Mouse (Mus musculus): ENCODE measurements around the gene AL732309.1. TPM values are rescaled to one million over a fixed set of nuclear protein-coding genes. Genes with fewer than 3 reads are reported as not detected.

The AL732309.1 gene
- total and polyA plus RNA-seq, 3 experiments = 4.8 to 11.5 TPM; not detected in 1

DNA sequence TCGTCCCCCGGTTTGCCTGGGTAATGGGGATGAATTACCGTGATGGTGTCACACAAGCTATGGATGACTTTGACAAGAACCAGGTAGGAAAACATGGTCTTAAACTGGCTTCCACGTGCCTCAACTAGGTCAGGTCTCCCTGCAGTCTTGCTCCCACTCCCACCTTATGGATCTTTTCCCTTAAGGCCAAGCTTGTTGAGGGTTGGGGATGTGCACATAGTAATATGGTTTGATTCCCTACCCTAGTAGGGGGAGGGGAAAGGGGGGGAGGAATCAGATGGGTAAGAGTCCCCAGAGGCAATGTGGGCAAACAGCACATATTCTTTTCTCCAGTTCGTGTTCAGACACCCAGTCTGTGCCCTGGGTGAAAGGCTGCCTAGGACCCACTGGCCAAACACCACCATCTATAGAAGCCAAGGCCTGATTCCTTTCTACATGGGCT lies 25.3 kb downstream of the AL732309.1 start:
- no peak overlapping the region for H3K9ac ChIP-seq (ENCODE audit: control insufficient read depth, low read depth, low read length, poor library complexity, severe bottlenecking)
- no peaks in the 10 kb centered on the region for H3K27me3 ChIP-seq (ENCODE audit: control insufficient read depth in 1 of 2, insufficient read depth in 2 of 2, low read length in 2 of 2)
- peaks cover 4 to 8% of the 10 kb centered on the region in 2 experiments; a peak in 3 of 4 replicates for H3K4me1 ChIP-seq (ENCODE audit: control insufficient read depth in 1 of 2, insufficient read depth in 2 of 2, low read length in 2 of 2)
- H3K27ac ChIP-seq (ENCODE audit: control insufficient read depth, low read depth, low read length) = no peak overlapping the region
- no peak overlapping the region for H3K4me3 ChIP-seq (ENCODE audit: control insufficient read depth in 1 of 2, insufficient read depth in 1 of 2, low read depth in 2 of 2, low read length in 2 of 2)
- H3K9me3 ChIP-seq (replicated peaks; ENCODE audit: insufficient read depth, low read length) = no peaks in the 10 kb centered on the region
- H3K79me2 ChIP-seq (ENCODE audit: control insufficient read depth, insufficient read depth, low read length, poor library complexity) = peaks cover 17% of the 10 kb centered on the region
- TF ChIP-seq TCF12 (IDR thresholded peaks at IDR 0.05; ENCODE audit: low read depth, low read length) = no peak
- no peak for TF ChIP-seq RCOR1 (IDR thresholded peaks at IDR 0.05; ENCODE audit: low read depth, low read length)
- TF ChIP-seq CHD2 (IDR thresholded peaks at IDR 0.05; ENCODE audit: low read length) = peak; percentile 21; the same call in 1 of the 2 replicates
- no peak for TF ChIP-seq ETS1 (IDR thresholded peaks at IDR 0.05; ENCODE audit: low read depth, low read length)
- TF ChIP-seq MYB (IDR thresholded peaks at IDR 0.05; ENCODE audit: low read depth, low read length) = no peak
- no peak for TF ChIP-seq ELF1 (IDR thresholded peaks at IDR 0.05; ENCODE audit: low read depth, low read length)
- peak; percentile 89 for TF ChIP-seq POLR2AphosphoS5 (IDR thresholded peaks at IDR 0.05; ENCODE audit: borderline replicate concordance, low read depth, low read length)
- no peak for TF ChIP-seq ZC3H11A (IDR thresholded peaks at IDR 0.05; ENCODE audit: low read depth, low read length)
- TF ChIP-seq SIN3A (IDR thresholded peaks at IDR 0.05; ENCODE audit: low read length) = 0 out of 2 replicates have a peak, but pooled peaks have one; percentile 11
- TF ChIP-seq MAX (IDR thresholded peaks at IDR 0.05; ENCODE audit: low read length) = no peak
- TF ChIP-seq POLR2A (IDR thresholded peaks at IDR 0.05; ENCODE audit: control insufficient read depth in 1 of 2, insufficient read depth in 1 of 2, low read depth in 1 of 2, low read length in 2 of 2, poor library complexity in 1 of 2) = peak; percentile 61 to 77; a peak in 3 of 4 replicates
- 0 out of 2 replicates have a peak, but pooled peaks have one; percentile 27 for TF ChIP-seq MYC (IDR thresholded peaks at IDR 0.05; ENCODE audit: low read depth, low read length)
- peak; percentile 95 for TF ChIP-seq POLR2AphosphoS2 (IDR thresholded peaks at IDR 0.05; ENCODE audit: low read length)
- no peak for TF ChIP-seq GABPA (IDR thresholded peaks at IDR 0.05; ENCODE audit: low read depth, low read length)
- peaks cover 6 to 9% of the 10 kb centered on the region in 2 experiments for H3K36me3 ChIP-seq (ENCODE audit: control insufficient read depth in 1 of 2, insufficient read depth in 2 of 2, low read length in 2 of 2)
- peak; percentile 66 for DNase-seq (ENCODE audit: low read depth, low spot score)

DNA sequence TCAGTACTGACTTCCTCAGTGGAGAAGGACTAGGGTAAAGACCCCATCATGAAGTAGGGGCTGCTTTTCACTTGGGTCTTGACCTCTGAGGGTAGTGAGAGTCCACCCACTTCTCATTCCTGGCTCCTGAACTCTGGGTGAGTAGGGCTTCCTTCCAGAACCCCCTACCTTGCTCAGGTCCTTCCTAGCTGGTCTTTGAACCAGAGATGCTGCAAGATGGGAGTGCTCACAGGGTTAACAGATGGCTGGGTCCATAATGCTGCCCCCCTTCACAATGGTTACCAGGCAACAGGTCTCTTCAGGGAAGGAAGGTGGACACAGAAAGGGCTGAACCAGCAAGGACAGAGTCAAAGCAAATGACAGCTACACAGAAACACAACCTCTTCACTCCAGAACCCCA lies 28.2 kb downstream of the AL732309.1 start, which contains the start of gene Fam166a:
TSS of gene Fam166a (plus strand) at position 301 of the 400 bp plus-strand sequence.
- H3K4me3 ChIP-seq (ENCODE audit: control insufficient read depth in 1 of 2, insufficient read depth in 1 of 2, low read depth in 2 of 2, low read length in 2 of 2) = no peak within 1 kb of the TSS
- no peak within 1 kb of the TSS for H3K27ac ChIP-seq (ENCODE audit: control insufficient read depth, low read depth, low read length)
- TF ChIP-seq POLR2AphosphoS5 (IDR thresholded peaks at IDR 0.05; ENCODE audit: borderline replicate concordance, low read depth, low read length) = no peak
- H3K9ac ChIP-seq (ENCODE audit: control insufficient read depth, low read depth, low read length, poor library complexity, severe bottlenecking) = no peak within 1 kb of the TSS
- peaks cover 2 to 3% of the 10 kb centered on the region in 2 experiments; a peak in 3 of 4 replicates for H3K36me3 ChIP-seq (ENCODE audit: control insufficient read depth in 1 of 2, insufficient read depth in 2 of 2, low read length in 2 of 2)
- DNase-seq (ENCODE audit: low read depth, low spot score) = no peak
- H3K79me2 ChIP-seq (ENCODE audit: control insufficient read depth, insufficient read depth, low read length, poor library complexity) = peaks cover 4% of the 10 kb centered on the region
- no peaks in the 10 kb centered on the region for H3K27me3 ChIP-seq (ENCODE audit: control insufficient read depth in 1 of 2, insufficient read depth in 2 of 2, low read length in 2 of 2)
- no peaks in the 10 kb centered on the region for H3K9me3 ChIP-seq (replicated peaks; ENCODE audit: insufficient read depth, low read length)
- H3K4me1 ChIP-seq (ENCODE audit: control insufficient read depth in 1 of 2, insufficient read depth in 2 of 2, low read length in 2 of 2) = no peaks in the 10 kb centered on the region; a peak in 1 of 4 replicates

DNA sequence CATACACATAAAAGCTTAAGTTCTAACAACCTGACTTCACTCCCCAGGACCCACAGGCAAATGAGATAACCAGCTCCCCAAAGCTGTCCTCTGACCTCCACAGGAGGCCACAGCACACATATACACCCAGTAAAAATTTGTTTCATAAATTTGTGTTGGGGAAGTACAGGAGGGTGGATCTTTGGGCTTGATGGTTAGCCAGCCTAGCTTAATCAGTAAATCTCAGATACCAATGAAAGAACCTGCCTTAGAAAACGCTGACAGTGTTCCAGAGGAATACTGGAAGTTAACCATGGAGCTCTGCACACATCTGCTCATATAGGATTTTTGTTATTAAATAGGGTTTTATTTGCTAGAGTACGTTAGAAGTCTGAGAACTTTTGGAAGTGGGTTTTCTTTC lies 29.0 kb downstream of the AL732309.1 start:
- H3K4me3 ChIP-seq (ENCODE audit: control insufficient read depth in 1 of 2, insufficient read depth in 1 of 2, low read depth in 2 of 2, low read length in 2 of 2) = no peak overlapping the region
- H3K4me1 ChIP-seq (ENCODE audit: control insufficient read depth in 1 of 2, insufficient read depth in 2 of 2, low read length in 2 of 2) = no peaks in the 10 kb centered on the region

More for the DNA sequence above, 29.0 kb downstream of the AL732309.1 start:
- no peaks in the 10 kb centered on the region for H3K9me3 ChIP-seq (replicated peaks; ENCODE audit: insufficient read depth, low read length)
- no peak overlapping the region for H3K9ac ChIP-seq (ENCODE audit: control insufficient read depth, low read depth, low read length, poor library complexity, severe bottlenecking)
- no peaks in the 10 kb centered on the region; the same call in 1 of the 2 replicates for H3K79me2 ChIP-seq (ENCODE audit: control insufficient read depth, insufficient read depth, low read length, poor library complexity)
- TF ChIP-seq ZMIZ1 (IDR thresholded peaks at IDR 0.05; ENCODE audit: low read depth, low read length) = no peak
- TF ChIP-seq TAL1 (IDR thresholded peaks at IDR 0.05; ENCODE audit: low read length) = no peak
- TF ChIP-seq HCFC1 (IDR thresholded peaks at IDR 0.05; ENCODE audit: low read depth, low read length) = no peak
- no peak for TF ChIP-seq ZNF384 (IDR thresholded peaks at IDR 0.05; ENCODE audit: low read depth, low read length)
- TF ChIP-seq MAX (IDR thresholded peaks at IDR 0.05; ENCODE audit: low read length) = no peak
- no peak for TF ChIP-seq ETS1 (IDR thresholded peaks at IDR 0.05; ENCODE audit: low read depth, low read length)
- TF ChIP-seq EP300 (IDR thresholded peaks at IDR 0.05; ENCODE audit: low read depth in 1 of 2, low read length in 2 of 2) = no peak
- TF ChIP-seq CHD2 (IDR thresholded peaks at IDR 0.05; ENCODE audit: low read length) = no peak
- no peak for TF ChIP-seq MEF2A (IDR thresholded peaks at IDR 0.05; ENCODE audit: extremely low read depth, insufficient replicate concordance, low read depth, low read length, poor library complexity, severe bottlenecking)
- no peak for TF ChIP-seq MAZ (IDR thresholded peaks at IDR 0.05; ENCODE audit: low read depth, low read length)
- no peak for TF ChIP-seq TBP (IDR thresholded peaks at IDR 0.05; ENCODE audit: low read depth, low read length)
- no peak for TF ChIP-seq SMC3 (IDR thresholded peaks at IDR 0.05; ENCODE audit: low read depth, low read length)
- no peak for TF ChIP-seq USF1 (IDR thresholded peaks at IDR 0.05; ENCODE audit: low read depth, low read length)
- no peak for TF ChIP-seq BHLHE40 (IDR thresholded peaks at IDR 0.05; ENCODE audit: borderline replicate concordance, low read depth, low read length)
- no peak for TF ChIP-seq CHD1 (IDR thresholded peaks at IDR 0.05; ENCODE audit: low read depth, low read length)
- no peak for TF ChIP-seq MYC (IDR thresholded peaks at IDR 0.05; ENCODE audit: low read depth, low read length)
- peaks cover 0 to 3% of the 10 kb centered on the region in 2 experiments; a peak in 1 of 4 replicates for H3K36me3 ChIP-seq (ENCODE audit: control insufficient read depth in 1 of 2, insufficient read depth in 2 of 2, low read length in 2 of 2)
- no peak for DNase-seq (ENCODE audit: low read depth, low spot score)
- no peaks in the 10 kb centered on the region for H3K27me3 ChIP-seq (ENCODE audit: control insufficient read depth in 1 of 2, insufficient read depth in 2 of 2, low read length in 2 of 2)
- H3K27ac ChIP-seq (ENCODE audit: control insufficient read depth, low read depth, low read length) = no peak overlapping the region
